Mouse (Mus musculus): Measurements from ENCODE around the gene Lpcat1.

DNA sequence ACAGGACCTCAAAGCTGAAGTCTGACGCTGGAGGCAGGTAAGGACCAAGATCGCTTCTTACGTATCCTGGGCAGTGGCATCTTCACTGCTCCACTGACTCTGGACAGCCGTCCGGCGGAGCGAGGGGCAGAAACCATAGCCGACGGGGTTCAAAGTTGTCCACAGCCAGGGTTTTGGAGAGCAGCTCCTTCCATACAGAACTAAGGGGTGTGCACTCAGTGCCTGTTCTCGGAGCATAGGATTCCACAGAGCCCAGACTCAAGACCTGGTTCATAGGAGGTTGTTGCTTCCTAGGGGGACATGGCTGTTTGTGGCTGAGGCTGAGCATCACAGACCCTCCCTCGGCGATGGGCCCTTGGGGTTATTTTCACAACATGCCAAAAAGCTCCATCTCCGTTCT is 69.8 kb downstream of the Lpcat1 start:
- no peak for TF ChIP-seq POLR2A (IDR thresholded peaks at IDR 0.05; ENCODE audit: borderline replicate concordance, extremely low read depth, insufficient read depth, insufficient read length, poor library complexity, severe bottlenecking)
- TF ChIP-seq CTCF (IDR thresholded peaks at IDR 0.05; ENCODE audit: borderline replicate concordance, extremely low read depth, insufficient read depth, insufficient read length) = no peak

Data from brain, embryonic 14.5 days (tissue).